Mouse (Mus musculus) olfactory bulb, adult 2 months (tissue): ENCODE measurements at regions not wholly inside any gene's neighbourhood (a gene's known extent, or its start where the extent isn't known, plus 50 kb on each side); places are given as distances from the start of the nearest gene placed in this dataset.

Experiments used
- CTCF ChIP-seq: fragments of 200-500 bp; IDR thresholded peaks from 2 replicates; pipeline ENCODE4 v1.5.1; 2012; ENCODE audit warnings: low read depth, mild to moderate bottlenecking, low read length, moderate library complexity; ENCODE audit not compliant: insufficient read depth
- POLR2A ChIP-seq: fragments of 200-500 bp; IDR thresholded peaks from 2 replicates; pipeline ENCODE4 v1.6.1; 2012; ENCODE audit warnings: mild to moderate bottlenecking, low read depth, low read length, moderate library complexity; ENCODE audit not compliant: insufficient read depth

DNA sequence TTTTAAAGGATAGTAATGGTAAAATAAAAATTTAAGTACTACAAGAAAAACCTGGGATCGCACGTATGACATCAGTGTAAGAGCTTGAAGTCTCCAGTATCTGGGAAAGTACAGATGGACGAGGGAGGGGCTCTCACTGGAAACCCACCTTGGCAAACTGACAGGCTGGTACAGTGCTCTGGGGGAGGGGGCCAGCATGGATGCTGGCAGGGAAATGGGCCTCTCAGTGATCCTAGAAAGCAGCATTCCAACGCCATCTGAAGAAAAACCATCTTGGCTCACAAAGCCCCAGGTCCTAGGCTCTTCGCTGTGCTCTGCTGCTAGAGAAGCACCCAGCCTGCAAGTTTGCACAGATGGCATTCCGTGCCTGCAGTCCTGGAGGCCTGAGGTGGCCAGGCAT is 65.1 kb upstream of the A530016L24Rik start:
- TF ChIP-seq CTCF (no peak), POLR2A (no peak)
